Mouse (Mus musculus): ENCODE results near the gene Arl11.

Arl11 gene

GRCm38 (mm10) chr14:61327618-61328450, 18.3 kb downstream of the Arl11 start:
- peak; percentile 60 to 69 for DNase-seq (ENCODE audit: low spot score in 2 of 2)

DNA sequence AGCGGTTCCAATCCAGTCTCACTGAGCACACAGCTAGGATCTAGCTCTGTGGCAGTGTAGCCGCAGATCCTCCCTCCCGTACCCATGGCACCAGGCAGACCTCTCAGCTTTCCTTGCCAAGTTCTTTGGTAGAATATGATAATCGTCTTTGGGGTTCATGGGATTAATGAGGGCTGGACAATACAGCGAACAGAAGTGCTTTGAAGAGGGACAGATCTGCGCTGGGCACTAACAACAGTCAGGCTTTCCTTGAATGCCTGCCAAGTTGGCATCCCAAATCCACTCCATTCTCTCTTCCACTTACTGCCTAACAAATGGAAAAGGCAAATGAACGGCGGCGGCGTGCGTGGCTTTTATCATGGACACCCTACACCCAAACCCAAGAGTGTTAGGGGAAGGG, 21.0 kb downstream of the Arl11 start:
- no peak for DNase-seq (ENCODE audit: low spot score in 2 of 2)

DNA sequence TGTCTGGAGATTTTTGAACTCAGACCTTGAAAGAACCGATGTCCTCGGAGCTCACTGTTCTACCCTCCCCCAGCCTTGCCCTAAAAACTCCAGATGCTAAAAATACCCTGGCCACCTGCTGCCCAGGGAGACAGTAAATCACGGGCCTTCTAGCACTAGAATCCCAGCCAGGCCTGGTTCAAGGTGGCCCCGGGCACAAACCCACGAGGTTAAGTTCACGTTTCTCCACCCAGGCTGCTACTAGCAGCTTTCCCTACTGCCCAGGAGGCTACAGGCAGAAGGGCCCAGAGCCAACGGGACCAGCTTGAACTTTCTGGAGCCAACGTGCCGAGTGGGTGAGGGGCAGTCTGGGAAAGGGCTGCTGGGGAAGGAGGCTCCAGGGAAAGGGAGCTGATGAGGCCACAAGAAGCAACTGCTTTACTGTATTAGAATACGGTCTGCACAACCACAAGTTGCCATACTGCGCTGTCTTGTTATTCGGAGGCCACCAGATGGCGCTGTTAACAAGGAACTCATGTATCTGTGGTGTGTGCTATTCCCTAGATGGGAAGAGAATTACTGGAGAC, 21.5 kb downstream of the Arl11 start:
- peak; percentile 18 to 81 for DNase-seq (ENCODE audit: low spot score in 2 of 2)

- no peak for DNase-seq (ENCODE audit: low spot score in 2 of 2)
Observed at GRCm38 (mm10) chr14:61339381-61339780, 29.8 kb downstream of the Arl11 start.

DNA sequence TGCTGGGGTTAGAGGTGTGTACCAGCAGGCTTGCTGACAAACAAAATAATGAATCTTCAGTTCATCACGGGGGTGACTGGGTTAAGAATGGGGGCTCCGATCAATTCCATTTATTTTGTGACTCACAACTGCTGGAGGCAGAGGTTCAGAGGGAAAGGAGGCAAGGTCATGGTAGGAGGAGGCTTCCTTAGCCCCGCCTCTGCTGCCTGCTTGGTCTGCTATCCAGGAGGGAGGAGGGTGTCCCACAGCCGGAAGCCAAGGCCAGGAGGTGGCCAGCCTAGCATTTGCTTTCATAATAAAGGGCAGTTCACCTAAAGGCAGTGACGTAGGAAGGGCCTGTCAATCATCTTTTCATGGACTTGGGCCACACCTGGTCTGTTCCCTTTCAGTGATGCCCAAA, 35.0 kb downstream of the Arl11 start:
- no peak for DNase-seq (ENCODE audit: low spot score in 2 of 2)

GRCm38 (mm10) chr14:61346827-61347698, 37.5 kb downstream of the Arl11 start:
- DNase-seq (ENCODE audit: low spot score in 2 of 2), result no peak

GRCm38 (mm10) chr14:61349876-61350275, 40.3 kb downstream of the Arl11 start:
- no peak for DNase-seq (ENCODE audit: low spot score in 2 of 2)

GRCm38 (mm10) chr14:61350808-61351207, 41.3 kb downstream of the Arl11 start:
- DNase-seq (ENCODE audit: low spot score in 2 of 2), result no peak

DNA sequence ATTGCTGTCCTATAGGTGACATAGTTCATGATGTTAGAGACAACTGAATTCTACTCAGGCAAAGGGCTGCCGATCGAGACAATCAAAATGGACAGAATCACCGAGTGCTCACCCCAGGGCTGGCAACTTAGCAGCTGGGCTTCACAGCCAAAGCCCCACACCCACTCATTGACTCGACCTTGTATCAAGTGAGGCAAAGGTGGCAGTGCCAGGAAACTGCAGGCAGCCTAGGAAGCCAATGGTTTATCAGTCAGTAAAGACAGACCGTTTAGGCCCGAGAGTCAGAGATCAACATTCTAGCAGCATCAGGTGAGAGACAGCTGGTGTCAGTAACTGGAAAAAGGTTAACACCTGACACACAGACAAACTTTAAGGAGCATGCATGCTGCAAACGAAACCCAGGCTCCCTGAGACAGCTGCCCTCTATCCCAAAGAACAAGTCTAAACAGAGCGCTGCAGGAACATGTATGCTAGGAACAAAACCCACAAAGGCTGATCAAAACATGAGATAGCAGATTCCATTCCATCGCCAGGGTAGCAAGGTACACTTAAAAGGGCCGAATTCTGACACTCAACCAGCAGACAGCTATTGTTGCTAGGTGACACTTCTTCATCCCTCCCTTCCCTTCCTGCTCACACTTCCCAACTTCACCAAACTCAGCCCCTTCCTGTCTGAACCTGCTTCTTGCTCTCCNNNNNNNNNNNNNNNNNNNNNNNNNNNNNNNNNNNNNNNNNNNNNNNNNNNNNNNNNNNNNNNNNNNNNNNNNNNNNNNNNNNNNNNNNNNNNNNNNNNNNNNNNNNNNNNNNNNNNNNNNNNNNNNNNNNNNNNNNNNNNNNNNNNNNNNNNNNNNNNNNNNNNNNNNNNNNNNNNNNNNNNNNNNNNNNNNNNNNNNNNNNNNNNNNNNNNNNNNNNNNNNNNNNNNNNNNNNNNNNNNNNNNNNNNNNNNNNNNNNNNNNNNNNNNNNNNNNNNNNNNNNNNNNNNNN, 45.0 kb downstream of the Arl11 start:
- DNase-seq (ENCODE audit: low spot score in 2 of 2), result no peak

GRCm38 (mm10) chr14:61360131-61360980, 50.8 kb downstream of the Arl11 start, which contains the start of gene Ebpl:
TSS of gene Ebpl (minus strand) at chr14:61360439.
- DNase-seq (ENCODE audit: low spot score in 2 of 2), result peak; percentile 74 to 81

DNA sequence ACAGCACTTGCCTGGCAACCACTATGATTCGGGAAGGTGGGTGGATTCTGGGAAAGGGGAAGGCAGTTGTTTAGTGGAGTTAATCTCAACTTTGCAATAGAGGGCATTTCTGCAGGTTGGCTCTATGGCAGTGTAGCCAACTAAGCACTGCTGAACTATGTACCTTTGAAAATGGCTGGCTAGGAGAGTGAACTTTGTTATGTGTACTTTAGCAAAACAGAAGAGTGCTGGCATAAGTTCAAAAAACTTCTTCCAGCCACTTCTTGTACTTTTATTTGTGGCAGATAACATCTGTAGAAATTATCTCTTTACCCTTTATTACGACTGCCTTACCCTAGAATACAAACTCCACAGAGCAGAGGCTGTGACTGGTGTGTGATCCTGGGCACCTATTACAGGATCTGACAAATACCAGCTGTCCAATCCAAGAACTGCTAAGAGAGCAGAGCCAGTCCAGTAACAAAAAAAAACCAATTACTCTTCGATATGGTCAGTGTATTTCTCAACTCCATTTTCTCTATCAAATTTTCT, 51.5 kb downstream of the Arl11 start:
- DNase-seq (ENCODE audit: low spot score in 2 of 2), result no peak
